Mouse (Mus musculus): ENCODE results near the gene Gm49450.
A peak's percentile ranks its signal among the peaks of the same experiment; 100 is the strongest.

Gene Gm49450

GRCm38 (mm10) chr15:98953401-98954356 is at the start of gene Gm49450, which contains the start of gene Tuba1a:
Gene Gm49450 (minus strand): TSS chr15:98953551.
Gene Tuba1a (minus strand): TSS chr15:98953703.
- peak in 1 of 2 experiments; percentile 84 for DNase-seq (ENCODE audit: low spot score in 2 of 2)

- no peak for DNase-seq (ENCODE audit: low spot score in 2 of 2)
Measured at GRCm38 (mm10) chr15:99001451-99001931, 48.1 kb upstream of the Gm49450 start.

- DNase-seq (ENCODE audit: low spot score in 2 of 2), result peak; percentile 43 to 73
Measured at GRCm38 (mm10) chr15:99000535-99001283, 47.4 kb upstream of the Gm49450 start.

GRCm38 (mm10) chr15:98998775-98999157 is 45.4 kb upstream of the Gm49450 start:
- no peak for DNase-seq (ENCODE audit: low spot score in 2 of 2)

- DNase-seq (ENCODE audit: low spot score in 2 of 2), result no peak
Measured at GRCm38 (mm10) chr15:98997938-98998774, 44.8 kb upstream of the Gm49450 start.

GRCm38 (mm10) chr15:98996840-98997239 is 43.5 kb upstream of the Gm49450 start:
- no peak for DNase-seq (ENCODE audit: low spot score in 2 of 2)

GRCm38 (mm10) chr15:98994957-98995520 is 41.7 kb upstream of the Gm49450 start:
- no peak for DNase-seq (ENCODE audit: low spot score in 2 of 2)

GRCm38 (mm10) chr15:98993865-98994264 is 40.5 kb upstream of the Gm49450 start:
- peak; percentile 81 to 92 for DNase-seq (ENCODE audit: low spot score in 2 of 2)

GRCm38 (mm10) chr15:98993093-98993793 is 39.9 kb upstream of the Gm49450 start:
- DNase-seq (ENCODE audit: low spot score in 2 of 2), result peak; percentile 95

- DNase-seq (ENCODE audit: low spot score in 2 of 2), result peak; percentile 31 to 54
Measured at GRCm38 (mm10) chr15:98992086-98992912, 38.9 kb upstream of the Gm49450 start.

GRCm38 (mm10) chr15:98991540-98992050 is 38.2 kb upstream of the Gm49450 start:
- DNase-seq (ENCODE audit: low spot score in 2 of 2), result no peak

GRCm38 (mm10) chr15:98990669-98991539 is 37.6 kb upstream of the Gm49450 start:
- no peak for DNase-seq (ENCODE audit: low spot score in 2 of 2)

GRCm38 (mm10) chr15:98989701-98990430 is 36.5 kb upstream of the Gm49450 start:
- DNase-seq (ENCODE audit: low spot score in 2 of 2), result no peak

- no peak for DNase-seq (ENCODE audit: low spot score in 2 of 2)
Measured at GRCm38 (mm10) chr15:98988787-98989186, 35.4 kb upstream of the Gm49450 start.

- DNase-seq (ENCODE audit: low spot score in 2 of 2), result no peak
Measured at GRCm38 (mm10) chr15:98987661-98988181, 34.4 kb upstream of the Gm49450 start.

- DNase-seq (ENCODE audit: low spot score in 2 of 2), result no peak
Measured at GRCm38 (mm10) chr15:98987077-98987630, 33.8 kb upstream of the Gm49450 start.
